Mouse (Mus musculus) kidney, adult 2 months (tissue): Measurements from ENCODE around the gene Nudt19. TPM values are rescaled to one million over a fixed set of nuclear protein-coding genes. Genes with fewer than 3 reads are reported as not detected.
A peak's percentile ranks its signal among the peaks of the same experiment; 100 is the strongest.
"Not testable (repeated sequence)": the region's sequence is repeated elsewhere in the genome, so short reads cannot be mapped to it uniquely, and the experiment has no call there.

Experiments used
- DNase-seq: peaks from one replicate; pipeline ENCODE4 v3.0.0; 2021
- H3K27ac ChIP-seq: fragments of 200-500 bp; 2 replicates; pipeline ENCODE4 v1.5.1; 2012; ENCODE audit warnings: low read depth, low read length, control low read depth, inconsistent platforms; ENCODE audit not compliant: insufficient read depth
- H3K27me3 ChIP-seq: fragments of 200-500 bp; replicated peaks from 2 replicates; pipeline ENCODE4 v1.6.1; 2012; ENCODE audit warnings: mild to moderate bottlenecking, moderate library complexity, low read length, inconsistent platforms; ENCODE audit not compliant: control insufficient read depth, insufficient read depth
- H3K36me3 ChIP-seq: fragments of 200-500 bp; 2 replicates; pipeline ENCODE4 v1.6.1; 2012; ENCODE audit warnings: mild to moderate bottlenecking, moderate library complexity, low read length, inconsistent platforms; ENCODE audit not compliant: control insufficient read depth, insufficient read depth
- H3K4me1 ChIP-seq: fragments of 200-500 bp; 2 replicates; pipeline ENCODE4 v1.6.1; 2011; ENCODE audit warnings: low read length; ENCODE audit not compliant: control insufficient read depth, insufficient read depth
- H3K4me3 ChIP-seq: fragments of 200-500 bp; 2 replicates; pipeline ENCODE4 v1.5.1; 2011; ENCODE audit warnings: mild to moderate bottlenecking, low read depth, low read length, control low read depth; ENCODE audit not compliant: insufficient read depth
- CTCF ChIP-seq: fragments of 200-500 bp; conservative IDR thresholded peaks from 2 replicates; pipeline ENCODE4 v1.5.1; 2011; ENCODE audit warnings: low read depth, mild to moderate bottlenecking, control low read depth, low read length, moderate library complexity, mixed read lengths; ENCODE audit not compliant: insufficient read depth, insufficient read length
- POLR2A ChIP-seq: fragments of 200-500 bp; IDR thresholded peaks from one replicate; pipeline ENCODE4 v1.6.1; 2011; ENCODE audit warnings: low read depth, low read length, control low read depth
- WGBS: fragments of 180-500 bp; shearing (Covaris S2); methylation state at CpG from one replicate; pipeline ENCODE4 v1.1.7; 2018; 5-methylcytosine and 5-hydroxymethylcytosine counted together
- polyA plus RNA-seq: library from polyadenylated mRNA; depleted of rRNA; stranded (reverse); fragments of >200 nt; gene quantifications from 2 replicates; pipeline ENCODE4 v1.2.3, GENCODE M21; 2012

Nudt19 gene
- polyA plus RNA-seq, 1 experiment = 170 TPM

DNA sequence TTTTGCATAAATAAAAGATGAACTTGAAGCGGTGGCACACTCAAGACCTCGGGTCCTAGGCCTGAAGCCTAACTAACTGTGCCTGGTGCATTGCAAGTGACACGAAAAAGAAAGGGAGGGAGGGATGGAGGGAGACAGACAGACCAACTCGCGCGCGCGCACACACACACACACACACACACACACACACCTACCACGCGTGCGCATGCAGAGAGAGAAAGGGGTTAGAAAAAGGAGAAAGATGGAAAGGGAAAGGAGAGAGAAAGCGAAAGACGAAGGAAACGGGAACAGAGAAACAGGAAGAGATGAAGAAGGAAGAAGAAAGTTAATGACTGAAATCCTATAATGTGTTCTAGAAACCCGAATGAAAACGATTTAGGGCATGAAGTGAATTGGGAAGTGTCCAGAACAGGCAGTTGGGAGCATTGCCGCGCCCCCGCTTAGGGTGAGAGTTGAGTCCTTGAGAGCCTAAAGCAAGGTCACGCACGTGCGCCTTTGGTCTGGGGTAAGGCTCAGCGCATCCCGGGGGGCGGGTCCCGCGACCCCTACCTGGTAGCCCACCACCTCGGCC is 1.4 kb downstream of the Nudt19 start:
- peaks cover 16% of the 10 kb centered on the region for H3K36me3 ChIP-seq
- WGBS = 5% methylated on average over 28 of the region's 28 CpGs
- H3K4me3 ChIP-seq = peak overlapping the region; percentile 96

DNA sequence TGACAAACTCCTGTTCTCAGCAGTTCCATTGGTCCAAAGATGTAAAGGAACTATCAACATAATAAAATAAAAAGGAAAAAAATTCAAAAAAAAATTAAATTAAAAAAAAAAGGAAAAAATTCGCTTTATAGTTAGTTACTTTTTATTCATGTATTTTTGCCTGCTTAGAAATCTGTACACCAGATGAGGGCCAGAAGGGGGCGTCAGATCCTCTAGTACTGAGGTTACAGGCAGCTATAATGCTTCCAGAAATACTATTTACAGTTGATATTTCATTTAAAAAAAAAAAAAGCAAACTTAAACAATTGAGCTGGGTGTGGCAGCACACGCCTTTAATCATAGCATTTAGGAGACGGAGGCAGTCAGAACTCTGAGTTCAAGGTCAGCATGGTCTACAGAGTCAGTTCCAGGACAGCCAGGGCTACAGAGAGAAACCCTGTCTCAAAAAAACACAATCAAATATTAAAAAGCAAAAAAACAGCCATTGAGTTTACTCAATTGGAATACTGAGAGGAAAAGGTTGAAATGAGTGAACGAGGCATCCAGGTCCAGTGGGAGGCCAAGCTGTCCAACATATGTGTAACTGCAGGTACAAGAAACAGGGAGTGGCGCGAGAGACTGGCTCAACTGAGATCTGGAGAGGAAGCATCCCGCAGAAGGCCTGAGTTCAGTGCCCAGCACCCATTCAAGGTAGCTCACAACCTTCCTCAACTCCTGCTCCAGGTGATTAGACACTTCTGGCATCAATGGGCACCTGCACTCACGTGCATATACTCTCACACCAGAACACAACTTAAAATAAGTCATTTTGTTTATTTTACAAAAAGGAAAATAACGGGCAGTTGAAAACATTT is 2.1 kb downstream of the Nudt19 start:
- Histone ChIP-seq H3K4me1 (peaks cover 30% of the 10 kb centered on the region), H3K4me3 (peak overlapping the region; percentile 96), H3K36me3 (peaks cover 20% of the 10 kb centered on the region), H3K27ac (peak overlapping the region; percentile 98), H3K27me3 (no peaks in the 10 kb centered on the region)
- DNase-seq = peak; percentile 60
- 53% methylated on average over 10 of the region's 10 CpGs for WGBS
- no peak for TF ChIP-seq POLR2A
- TF ChIP-seq CTCF = 0 out of 2 replicates have a peak, but pooled peaks have one; percentile 17

More for the DNA sequence above, 1.4 kb downstream of the Nudt19 start:
- TF ChIP-seq CTCF (no peak), POLR2A (no peak)
- peak; percentile 46 for DNase-seq
- H3K27me3 ChIP-seq = no peaks in the 10 kb centered on the region
- peak overlapping the region; percentile 98 for H3K27ac ChIP-seq
- peaks cover 31% of the 10 kb centered on the region for H3K4me1 ChIP-seq

DNA sequence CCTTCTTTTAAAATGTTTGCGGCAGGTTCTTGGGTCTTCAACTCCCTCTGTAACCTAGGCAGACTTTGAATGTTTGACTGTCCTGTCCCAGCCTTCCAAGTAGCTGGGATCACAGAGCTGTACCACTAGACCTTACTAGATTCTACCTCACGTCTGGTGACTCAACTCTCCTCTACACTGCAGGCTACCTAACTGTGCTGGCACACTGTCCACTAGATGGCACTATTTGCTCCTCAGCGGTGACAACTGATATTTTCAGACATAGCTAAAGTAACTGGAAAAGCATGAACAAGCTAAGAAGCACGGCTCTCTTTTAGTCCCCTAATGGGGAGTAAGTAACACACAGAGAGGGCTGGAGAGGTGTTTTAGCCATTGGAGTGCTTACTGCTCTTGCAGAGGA is 10.2 kb downstream of the Nudt19 start:
- TF ChIP-seq CTCF (peak; percentile 92), POLR2A (no peak)
- Histone ChIP-seq H3K4me3 (no peak overlapping the region), H3K4me1 (no peaks in the 10 kb centered on the region), H3K27me3 (no peaks in the 10 kb centered on the region), H3K27ac (no peak overlapping the region), H3K36me3 (peaks cover 13% of the 10 kb centered on the region; the same call in 1 of the 2 replicates)
- 31% methylated on average over 4 of the region's 4 CpGs for WGBS
- peak; percentile 78 for DNase-seq

DNA sequence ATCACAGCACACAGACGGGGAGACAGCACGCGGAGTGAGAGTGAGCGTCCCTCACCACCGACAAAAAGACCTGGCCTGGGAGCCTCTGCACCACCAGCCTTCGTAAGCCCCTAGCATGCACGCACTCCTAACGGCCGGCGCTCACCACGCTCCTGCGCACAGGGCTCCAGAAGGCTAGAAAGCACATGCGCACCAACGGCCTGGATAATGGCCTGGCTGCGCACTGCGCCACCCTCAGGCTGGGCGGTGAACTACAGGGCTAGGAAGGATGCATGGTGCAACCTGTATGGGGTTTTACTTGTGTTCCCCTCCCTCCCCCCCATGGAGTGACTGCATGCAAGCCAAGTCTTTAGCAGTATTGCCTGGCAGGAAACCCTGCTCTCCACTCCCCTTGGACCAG is 18.5 kb downstream of the Nudt19 start, which contains the start of gene Tdrd12:
TSS of gene Tdrd12 (minus strand) at position 184 of the 400 bp plus-strand sequence.
- no peaks in the 10 kb centered on the region for H3K4me1 ChIP-seq
- WGBS = 96% methylated on average over 17 of the region's 17 CpGs

DNA sequence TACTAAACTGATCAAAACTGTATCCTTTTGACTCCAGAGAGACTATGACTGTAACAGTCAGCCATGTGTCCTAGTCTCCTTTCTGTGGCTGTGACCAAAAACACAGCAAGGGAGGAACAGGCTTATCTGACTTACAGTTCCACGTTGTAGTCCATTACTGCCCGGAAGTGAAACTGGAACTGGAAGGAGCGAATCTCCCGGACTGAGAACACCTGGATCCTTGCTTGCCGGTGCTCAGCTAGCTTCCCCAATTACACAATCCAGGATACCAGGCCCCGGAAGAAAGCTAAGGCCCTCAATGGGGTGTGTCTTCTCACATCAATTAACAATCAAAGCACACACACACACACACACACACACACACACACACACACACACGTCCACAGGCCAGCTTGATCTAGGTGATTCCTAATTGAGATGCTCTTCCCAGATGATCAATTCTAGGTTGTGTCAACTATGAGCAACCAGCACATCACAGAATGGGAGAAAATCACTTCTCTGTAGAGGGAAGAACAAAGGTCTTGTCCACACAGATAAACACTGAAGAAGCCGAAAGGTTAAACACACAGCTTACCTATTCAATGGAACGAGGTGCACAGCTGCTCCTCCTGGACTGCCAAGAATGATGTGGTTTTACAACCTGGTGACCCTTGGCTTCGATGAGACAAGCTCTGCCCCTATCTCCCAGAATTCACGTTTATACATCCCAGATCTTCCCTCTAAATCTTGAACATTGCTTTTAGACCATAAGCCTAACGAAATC is 20.2 kb downstream of the Nudt19 start:
- no peaks in the 10 kb centered on the region for H3K27me3 ChIP-seq
- no peak overlapping the region for H3K27ac ChIP-seq
- no peaks in the 10 kb centered on the region for H3K4me1 ChIP-seq
- H3K4me3 ChIP-seq = no peak overlapping the region
- no peaks in the 10 kb centered on the region for H3K36me3 ChIP-seq
- 52% methylated on average over 12 of the region's 12 CpGs for WGBS
- no peak for DNase-seq
- TF ChIP-seq CTCF = no peak
- TF ChIP-seq POLR2A = no peak

More for the DNA sequence above, 18.5 kb downstream of the Nudt19 start, which contains the start of gene Tdrd12:
- DNase-seq = no peak
- Histone ChIP-seq H3K36me3 (no peaks in the 10 kb centered on the region), H3K4me3 (no peak within 1 kb of the TSS), H3K27ac (no peak within 1 kb of the TSS), H3K27me3 (no peaks in the 10 kb centered on the region)
- TF ChIP-seq CTCF (0 out of 2 replicates have a peak, but pooled peaks have one; percentile 19), POLR2A (no peak)

DNA sequence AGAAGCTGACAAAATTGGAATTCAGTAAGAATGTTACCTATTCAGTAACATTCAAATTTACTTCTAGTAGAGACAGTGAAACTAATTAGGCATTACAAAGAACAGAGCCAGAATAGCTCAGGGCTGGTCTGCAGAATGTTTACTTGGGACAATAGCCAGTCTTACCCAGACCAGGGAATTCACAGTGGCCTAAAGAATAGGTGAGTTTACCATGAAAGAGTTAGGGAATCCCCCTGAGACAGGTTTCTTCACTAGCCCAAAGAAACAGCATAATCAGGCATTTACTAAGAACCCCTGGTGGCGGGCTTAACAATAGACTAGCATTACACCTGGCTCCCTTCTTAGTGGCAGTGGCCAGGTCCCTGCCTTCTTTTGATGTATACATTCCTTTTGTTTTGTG is 25.6 kb downstream of the Nudt19 start:
- not testable (repeated sequence) for H3K4me1 ChIP-seq, H3K36me3 ChIP-seq, H3K27ac ChIP-seq, H3K4me3 ChIP-seq, H3K27me3 ChIP-seq
- WGBS = 74% methylated on average over 1 of the region's 1 CpGs
- peak; percentile 35 for DNase-seq
